Mouse (Mus musculus) common myeloid progenitor, adult 5-6 weeks (primary cell): ENCODE data around the gene Masp1. TPM values are rescaled to one million over a fixed set of nuclear protein-coding genes. Genes with fewer than 3 reads are reported as not detected.

Source experiments
- ATAC-seq: replicated peaks from 2 replicates; pipeline ENCODE4 v1.8.0; 2016; ENCODE audit warnings: low read depth, mild to moderate bottlenecking, moderate TSS enrichment, inconsistent platforms; ENCODE audit not compliant: poor library complexity, severe bottlenecking
- total RNA-seq: library from RNA; stranded (forward); fragments of 200-1000, 187-1606 nt; gene quantifications from 2 replicates; pipeline ENCODE4 v1.2.3, GENCODE M21; 2017

Gene Masp1
- total RNA-seq, 1 experiment from 2014 or later: not detected

GRCm38 (mm10) chr16:23515766-23516165, 4.8 kb downstream of the Masp1 start:
- no peak for ATAC-seq

GRCm38 (mm10) chr16:23513401-23513800, 7.2 kb downstream of the Masp1 start:
- ATAC-seq: no peak

- ATAC-seq: no peak
Observed at GRCm38 (mm10) chr16:23511166-23511935, 9.3 kb downstream of the Masp1 start.

- 0 out of 2 replicates have a peak, but pooled peaks have one; percentile 32 for ATAC-seq
Observed at GRCm38 (mm10) chr16:23505904-23506687, 14.5 kb downstream of the Masp1 start.

- ATAC-seq: no peak
Observed at GRCm38 (mm10) chr16:23504320-23504744, 16.3 kb downstream of the Masp1 start.

- no peak for ATAC-seq
Observed at GRCm38 (mm10) chr16:23503351-23503750, 17.3 kb downstream of the Masp1 start.

- ATAC-seq: no peak
Observed at GRCm38 (mm10) chr16:23502478-23502877, 18.1 kb downstream of the Masp1 start.

GRCm38 (mm10) chr16:23501288-23501687, 19.3 kb downstream of the Masp1 start:
- ATAC-seq: no peak

GRCm38 (mm10) chr16:23500558-23500957, 20.1 kb downstream of the Masp1 start:
- no peak; the same call in 1 of the 2 replicates for ATAC-seq

GRCm38 (mm10) chr16:23498691-23499131, 21.9 kb downstream of the Masp1 start:
- ATAC-seq: no peak

GRCm38 (mm10) chr16:23497881-23498280, 22.7 kb downstream of the Masp1 start:
- no peak for ATAC-seq

- ATAC-seq: no peak
Observed at GRCm38 (mm10) chr16:23497440-23497839, 23.2 kb downstream of the Masp1 start.

- no peak for ATAC-seq
Observed at GRCm38 (mm10) chr16:23496245-23496924, 24.2 kb downstream of the Masp1 start.

- 0 out of 2 replicates have a peak, but pooled peaks have one; percentile 39 for ATAC-seq
Observed at GRCm38 (mm10) chr16:23492783-23493182, 27.8 kb downstream of the Masp1 start.

GRCm38 (mm10) chr16:23483292-23483691, 37.3 kb downstream of the Masp1 start:
- no peak for ATAC-seq

GRCm38 (mm10) chr16:23482846-23483245, 37.8 kb downstream of the Masp1 start:
- no peak for ATAC-seq

GRCm38 (mm10) chr16:23482218-23482617, 38.4 kb downstream of the Masp1 start:
- ATAC-seq: no peak

- ATAC-seq: no peak
Observed at GRCm38 (mm10) chr16:23479872-23480603, 40.6 kb downstream of the Masp1 start.

- no peak for ATAC-seq
Observed at GRCm38 (mm10) chr16:23476598-23476997, 44.0 kb downstream of the Masp1 start.

GRCm38 (mm10) chr16:23475651-23476050, 45.0 kb downstream of the Masp1 start:
- ATAC-seq: no peak
